Mouse (Mus musculus): ENCODE data around the gene Col4a2. TPM values are rescaled to one million over a fixed set of nuclear protein-coding genes. Genes with fewer than 3 reads are reported as not detected.

Gene Col4a2
- polyA plus RNA-seq, 1 experiment = 0.14 TPM

- Histone ChIP-seq H3K27me3 (ENCODE audit: control insufficient read depth) (no peaks in the 10 kb centered on the region), H3K9me3 (ENCODE audit: control insufficient read depth, low read length) (no peaks in the 10 kb centered on the region), H3K36me3 (ENCODE audit: control insufficient read depth) (no peaks in the 10 kb centered on the region), H3K4me1 (ENCODE audit: control insufficient read depth) (no peaks in the 10 kb centered on the region), H3K4me3 (replicated peaks) (no peak overlapping the region)
- TF ChIP-seq GATA1 (IDR thresholded peaks at IDR 0.05; ENCODE audit: low read length) (no peak), TAL1 (IDR thresholded peaks at IDR 0.05; ENCODE audit: low read length) (no peak)
Measured at GRCm38 (mm10) chr8:11381544-11381943, 68.9 kb downstream of the Col4a2 start.

- Histone ChIP-seq H3K9me3 (ENCODE audit: control insufficient read depth, low read length) (no peaks in the 10 kb centered on the region), H3K4me1 (ENCODE audit: control insufficient read depth) (no peaks in the 10 kb centered on the region), H3K27me3 (ENCODE audit: control insufficient read depth) (no peaks in the 10 kb centered on the region), H3K4me3 (replicated peaks) (no peak overlapping the region), H3K36me3 (ENCODE audit: control insufficient read depth) (no peaks in the 10 kb centered on the region)
- TF ChIP-seq GATA1 (IDR thresholded peaks at IDR 0.05; ENCODE audit: low read length) (no peak), TAL1 (IDR thresholded peaks at IDR 0.05; ENCODE audit: low read length) (no peak)
Measured at GRCm38 (mm10) chr8:11382059-11382810, 69.6 kb downstream of the Col4a2 start.

GRCm38 (mm10) chr8:11382933-11383332 is 70.3 kb downstream of the Col4a2 start:
- no peaks in the 10 kb centered on the region for H3K36me3 ChIP-seq (ENCODE audit: control insufficient read depth)
- H3K27me3 ChIP-seq (ENCODE audit: control insufficient read depth) = no peaks in the 10 kb centered on the region
- no peak overlapping the region for H3K4me3 ChIP-seq (replicated peaks)
- no peaks in the 10 kb centered on the region for H3K4me1 ChIP-seq (ENCODE audit: control insufficient read depth)
- no peaks in the 10 kb centered on the region for H3K9me3 ChIP-seq (ENCODE audit: control insufficient read depth, low read length)
- no peak for TF ChIP-seq GATA1 (IDR thresholded peaks at IDR 0.05; ENCODE audit: low read length)
- TF ChIP-seq TAL1 (IDR thresholded peaks at IDR 0.05; ENCODE audit: low read length) = no peak

GRCm38 (mm10) chr8:11383379-11383778 is 70.8 kb downstream of the Col4a2 start:
- Histone ChIP-seq H3K9me3 (ENCODE audit: control insufficient read depth, low read length) (no peaks in the 10 kb centered on the region), H3K27me3 (ENCODE audit: control insufficient read depth) (no peaks in the 10 kb centered on the region), H3K4me3 (replicated peaks) (no peak overlapping the region), H3K4me1 (ENCODE audit: control insufficient read depth) (no peaks in the 10 kb centered on the region), H3K36me3 (ENCODE audit: control insufficient read depth) (no peaks in the 10 kb centered on the region)
- no peak for TF ChIP-seq GATA1 (IDR thresholded peaks at IDR 0.05; ENCODE audit: low read length)
- TF ChIP-seq TAL1 (IDR thresholded peaks at IDR 0.05; ENCODE audit: low read length) = no peak

GRCm38 (mm10) chr8:11384841-11385240 is 72.2 kb downstream of the Col4a2 start:
- H3K36me3 ChIP-seq (ENCODE audit: control insufficient read depth) = no peaks in the 10 kb centered on the region
- TF ChIP-seq GATA1 (IDR thresholded peaks at IDR 0.05; ENCODE audit: low read length) (no peak), TAL1 (IDR thresholded peaks at IDR 0.05; ENCODE audit: low read length) (no peak)
- H3K4me1 ChIP-seq (ENCODE audit: control insufficient read depth) = no peaks in the 10 kb centered on the region
- H3K4me3 ChIP-seq (replicated peaks) = no peak overlapping the region
- no peaks in the 10 kb centered on the region for H3K27me3 ChIP-seq (ENCODE audit: control insufficient read depth)
- H3K9me3 ChIP-seq (ENCODE audit: control insufficient read depth, low read length) = no peaks in the 10 kb centered on the region

- H3K9me3 ChIP-seq (ENCODE audit: control insufficient read depth, low read length) = no peaks in the 10 kb centered on the region
- no peaks in the 10 kb centered on the region for H3K36me3 ChIP-seq (ENCODE audit: control insufficient read depth)
- H3K27me3 ChIP-seq (ENCODE audit: control insufficient read depth) = no peaks in the 10 kb centered on the region
- no peak overlapping the region for H3K4me3 ChIP-seq (replicated peaks)
- TF ChIP-seq GATA1 (IDR thresholded peaks at IDR 0.05; ENCODE audit: low read length) = no peak
- no peak for TF ChIP-seq TAL1 (IDR thresholded peaks at IDR 0.05; ENCODE audit: low read length)
- no peaks in the 10 kb centered on the region for H3K4me1 ChIP-seq (ENCODE audit: control insufficient read depth)
Measured at GRCm38 (mm10) chr8:11385272-11385905, 72.8 kb downstream of the Col4a2 start.

- Histone ChIP-seq H3K9me3 (ENCODE audit: control insufficient read depth, low read length) (peaks cover 3% of the 10 kb centered on the region), H3K27me3 (ENCODE audit: control insufficient read depth) (no peaks in the 10 kb centered on the region), H3K4me3 (replicated peaks) (no peak overlapping the region), H3K36me3 (ENCODE audit: control insufficient read depth) (no peaks in the 10 kb centered on the region), H3K4me1 (ENCODE audit: control insufficient read depth) (no peaks in the 10 kb centered on the region)
- no peak for TF ChIP-seq GATA1 (IDR thresholded peaks at IDR 0.05; ENCODE audit: low read length)
- no peak for TF ChIP-seq TAL1 (IDR thresholded peaks at IDR 0.05; ENCODE audit: low read length)
Measured at GRCm38 (mm10) chr8:11387282-11387681, 74.7 kb downstream of the Col4a2 start.

GRCm38 (mm10) chr8:11389275-11390050 is 76.9 kb downstream of the Col4a2 start:
- H3K9me3 ChIP-seq (ENCODE audit: control insufficient read depth, low read length) = peaks cover 3% of the 10 kb centered on the region
- no peaks in the 10 kb centered on the region for H3K36me3 ChIP-seq (ENCODE audit: control insufficient read depth)
- TF ChIP-seq GATA1 (IDR thresholded peaks at IDR 0.05; ENCODE audit: low read length) (no peak), TAL1 (IDR thresholded peaks at IDR 0.05; ENCODE audit: low read length) (no peak)
- no peaks in the 10 kb centered on the region for H3K4me1 ChIP-seq (ENCODE audit: control insufficient read depth)
- no peak overlapping the region for H3K4me3 ChIP-seq (replicated peaks)
- H3K27me3 ChIP-seq (ENCODE audit: control insufficient read depth) = no peaks in the 10 kb centered on the region

GRCm38 (mm10) chr8:11392739-11393138 is 80.1 kb downstream of the Col4a2 start:
- Histone ChIP-seq H3K27me3 (ENCODE audit: control insufficient read depth) (peaks cover 3% of the 10 kb centered on the region; the same call in 1 of the 2 replicates), H3K4me1 (ENCODE audit: control insufficient read depth) (no peaks in the 10 kb centered on the region), H3K4me3 (replicated peaks) (no peak overlapping the region), H3K36me3 (ENCODE audit: control insufficient read depth) (no peaks in the 10 kb centered on the region), H3K9me3 (ENCODE audit: control insufficient read depth, low read length) (peaks cover 3% of the 10 kb centered on the region)
- TF ChIP-seq GATA1 (IDR thresholded peaks at IDR 0.05; ENCODE audit: low read length) (no peak), TAL1 (IDR thresholded peaks at IDR 0.05; ENCODE audit: low read length) (no peak)

Data from erythroblast, embryonic 14.5 days (primary cell).